In the genomic region with DNA sequence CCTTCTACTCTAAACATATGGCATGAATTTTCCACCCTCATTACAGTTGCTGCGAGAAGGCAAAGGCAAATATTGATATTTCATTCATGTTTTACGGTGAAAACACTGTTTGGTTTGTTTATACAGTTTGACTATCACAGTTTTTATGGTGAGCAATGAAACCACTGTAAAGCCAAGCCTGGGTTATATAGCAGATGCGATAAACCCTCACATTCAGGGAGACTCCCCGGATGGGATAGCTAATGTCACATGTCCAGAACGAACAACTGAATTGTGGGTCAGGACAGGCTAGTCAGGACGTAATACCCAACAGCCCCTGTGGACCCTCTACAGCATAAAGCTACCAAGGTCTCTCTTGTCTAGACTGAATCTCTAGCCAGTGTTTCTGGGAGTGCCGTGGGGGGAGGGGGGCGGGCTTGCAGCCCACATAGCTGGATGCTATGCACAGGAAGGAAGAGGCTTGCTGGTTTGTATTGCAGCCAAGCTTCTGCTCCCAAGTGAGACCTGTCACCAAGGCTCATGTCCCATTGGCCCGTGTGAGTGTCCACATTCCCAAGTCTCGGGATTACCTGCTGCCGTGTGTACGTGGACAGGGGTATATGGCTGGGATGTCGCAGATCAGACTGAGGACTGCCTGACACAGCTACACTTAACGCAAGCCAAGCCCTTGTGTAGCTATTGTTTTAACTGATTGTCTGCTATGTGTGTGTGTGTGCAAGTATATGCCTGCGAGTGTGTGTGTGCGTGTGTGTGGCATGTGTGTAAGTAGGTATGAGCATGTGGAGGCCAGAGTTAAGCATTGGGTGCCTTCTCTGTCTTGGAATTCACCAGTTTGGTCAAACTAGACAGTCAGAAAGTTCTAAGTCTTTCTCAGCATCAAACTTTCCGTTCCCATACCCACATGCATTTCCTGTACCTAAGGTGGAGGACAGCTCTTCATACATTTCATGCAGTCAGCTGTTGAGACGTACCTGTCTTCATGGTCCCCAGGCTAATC, we compare ENCODE assay signal across 11 mouse cellular contexts.
DNase-seq lines count a peak whose midpoint lies in the region; ATAC-seq lines count a peak whose summit lies in the region.
"Had no signal": no experiment of that assay in that cellular context is flagged by ENCODE, and none has a peak within 500 bp of the region (broad histone marks: within the 10 kb centered on the region; RNA-seq: fewer than 3 reads in every experiment).

No protein-coding gene starts in this region.

- H3K9ac ChIP-seq in kidney, embryonic 15.5 days: no peak overlapping the region
- no peak overlapping the region for H3K9ac ChIP-seq in embryonic facial prominence, embryonic 12.5 days
- H3K9ac ChIP-seq in limb, embryonic 13.5 days: no peak overlapping the region
- H3K9ac ChIP-seq: hindbrain, embryonic 14.5 days; neural tube, embryonic 13.5 days had no signal

- 0 out of 2 replicates have a peak overlapping the region, but pooled peaks have one; percentile 6 for H3K4me2 ChIP-seq in kidney, embryonic 15.5 days
- H3K4me2 ChIP-seq in embryonic facial prominence, embryonic 12.5 days (replicated peaks): peak overlapping the region; percentile 31
- peak overlapping the region; percentile 50 for H3K4me2 ChIP-seq in limb, embryonic 13.5 days (replicated peaks)

- peaks cover 32% of the 10 kb centered on the region for H3K4me1 ChIP-seq in kidney, embryonic 15.5 days
- H3K4me1 ChIP-seq in embryonic facial prominence, embryonic 12.5 days: peaks cover 38% of the 10 kb centered on the region
- peaks cover 21% of the 10 kb centered on the region for H3K4me1 ChIP-seq in limb, embryonic 13.5 days

- no peak; the same call in 1 of the 2 replicates for ATAC-seq in kidney, embryonic 15.5 days (replicated peaks; ENCODE audit: low FRiP score)
- peak; percentile 52 for ATAC-seq in activated CD4-positive, CD25-positive, alpha-beta regulatory T cell, adult 4 months
- ATAC-seq in embryonic facial prominence, embryonic 12.5 days (ENCODE audit: insufficient number of reproducible peaks, insufficient read depth, low FRiP score, low TSS enrichment): 0 out of 2 replicates have a peak, but pooled peaks have one; percentile 53
- no peak; the same call in 1 of the 2 replicates for ATAC-seq in limb, embryonic 13.5 days (ENCODE audit: low FRiP score, low read depth)

- no peak for DNase-seq in kidney, adult 9 months
- no peak for DNase-seq in layer of hippocampus, postnatal 14 days (ENCODE audit: low spot score in 2 of 2)
- DNase-seq in right cerebral cortex, postnatal 25 days: no peak
- DNase-seq: lung, adult 2 months; thymus, postnatal 25 days had no signal

- WGBS in kidney, embryonic 15.5 days: 68% methylated on average over 18 of the region's 18 CpGs
- 73% methylated on average over 18 of the region's 18 CpGs for WGBS in embryonic facial prominence, embryonic 12.5 days
- WGBS in limb, embryonic 13.5 days: 64% methylated on average over 18 of the region's 18 CpGs

- H3K4me3 ChIP-seq in kidney, embryonic 15.5 days (replicated peaks): no peak overlapping the region
- H3K4me3 ChIP-seq in embryonic facial prominence, embryonic 12.5 days: no peak overlapping the region
- H3K4me3 ChIP-seq in limb, embryonic 13.5 days: no peak overlapping the region
- H3K4me3 ChIP-seq: neural tube, embryonic 13.5 days had no signal

- no peak overlapping the region for H3K27ac ChIP-seq in kidney, embryonic 15.5 days
- H3K27ac ChIP-seq in embryonic facial prominence, embryonic 12.5 days: peak overlapping the region; percentile 65
- no peak overlapping the region for H3K27ac ChIP-seq in limb, embryonic 13.5 days

- H3K9me3 ChIP-seq in kidney, embryonic 15.5 days (replicated peaks): no peaks in the 10 kb centered on the region
- no peaks in the 10 kb centered on the region for H3K9me3 ChIP-seq in embryonic facial prominence, embryonic 12.5 days
- H3K9me3 ChIP-seq in limb, embryonic 13.5 days: no peaks in the 10 kb centered on the region
- H3K9me3 ChIP-seq: neural tube, embryonic 13.5 days had no signal

- H3K27me3 ChIP-seq in kidney, embryonic 15.5 days: peaks cover 8% of the 10 kb centered on the region
- H3K27me3 ChIP-seq in embryonic facial prominence, embryonic 12.5 days: no peaks in the 10 kb centered on the region
- H3K27me3 ChIP-seq in limb, embryonic 13.5 days: peaks cover 30% of the 10 kb centered on the region

- no peaks in the 10 kb centered on the region for H3K36me3 ChIP-seq in kidney, embryonic 15.5 days
- H3K36me3 ChIP-seq in embryonic facial prominence, embryonic 12.5 days: no peaks in the 10 kb centered on the region
- H3K36me3 ChIP-seq in limb, embryonic 13.5 days: no peaks in the 10 kb centered on the region
- H3K36me3 ChIP-seq: neural tube, embryonic 13.5 days had no signal

Comparison
In these comparisons a context has a peak if more than half of its experiments do, and no peak if none do; other contexts are left out.
1. ATAC-seq: peak in activated CD4-positive, CD25-positive, alpha-beta regulatory T cell, adult 4 months (single experiment) and embryonic facial prominence, embryonic 12.5 days (single experiment); none in kidney, embryonic 15.5 days (single experiment) and limb, embryonic 13.5 days (single experiment).
2. Peak in every context shown above with its lines, with median percentiles within 50 percentile points of each other: H3K4me2 ChIP-seq.